Mouse (Mus musculus): ENCODE measurements around the gene Fkbp10.

DNA sequence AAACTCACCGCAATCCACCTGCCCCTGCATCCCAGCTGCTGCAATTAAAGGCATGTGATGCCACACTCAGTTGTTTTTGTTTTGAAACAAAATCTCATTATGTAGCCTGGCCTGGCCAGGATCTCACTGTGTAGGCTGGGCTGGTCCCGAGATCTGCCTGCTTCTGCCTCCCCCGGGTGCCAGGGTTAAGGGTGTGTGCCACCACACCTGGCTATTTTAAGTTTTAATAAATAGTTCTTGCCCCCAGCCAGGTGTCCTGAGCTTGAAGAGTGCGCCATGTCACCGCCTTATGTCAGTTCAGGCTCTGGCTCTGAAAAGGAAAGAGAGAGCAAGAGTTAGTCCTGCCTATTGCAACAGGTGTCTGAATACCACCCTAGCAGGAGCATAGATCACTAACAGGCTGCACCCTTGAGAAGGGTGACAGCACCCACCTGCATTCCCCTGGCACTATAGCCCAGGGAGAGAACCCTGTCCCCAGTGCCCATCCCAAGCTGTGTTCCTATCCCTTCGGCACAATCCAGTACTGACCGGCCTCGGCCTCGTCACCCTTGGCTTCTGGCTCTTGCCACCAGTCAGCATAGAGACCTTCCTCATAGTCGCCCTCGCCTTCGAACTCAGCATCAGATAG lies 6.5 kb upstream of the Fkbp10 start:
- no peak for TF ChIP-seq CTCF (IDR thresholded peaks at IDR 0.05; ENCODE audit: borderline replicate concordance, insufficient read depth, low read length)
- no peak for TF ChIP-seq POLR2A (IDR thresholded peaks at IDR 0.05; ENCODE audit: low read depth, low read length)

Data from embryonic fibroblast, embryonic 13.5 days (primary cell).